Mouse (Mus musculus): ENCODE results near the gene Grik2. TPM values are rescaled to one million over a fixed set of nuclear protein-coding genes. Genes with fewer than 3 reads are reported as not detected.

The Grik2 gene
- polyA plus RNA-seq, 1 experiment from 2014 or later: 3.2 TPM

- no peak for ATAC-seq (ENCODE audit: low read depth)
- WGBS: 72% methylated on average over 2 of the region's 2 CpGs
Measured at GRCm38 (mm10) chr10:49597652-49598051, 190.9 kb downstream of the Grik2 start.

DNA sequence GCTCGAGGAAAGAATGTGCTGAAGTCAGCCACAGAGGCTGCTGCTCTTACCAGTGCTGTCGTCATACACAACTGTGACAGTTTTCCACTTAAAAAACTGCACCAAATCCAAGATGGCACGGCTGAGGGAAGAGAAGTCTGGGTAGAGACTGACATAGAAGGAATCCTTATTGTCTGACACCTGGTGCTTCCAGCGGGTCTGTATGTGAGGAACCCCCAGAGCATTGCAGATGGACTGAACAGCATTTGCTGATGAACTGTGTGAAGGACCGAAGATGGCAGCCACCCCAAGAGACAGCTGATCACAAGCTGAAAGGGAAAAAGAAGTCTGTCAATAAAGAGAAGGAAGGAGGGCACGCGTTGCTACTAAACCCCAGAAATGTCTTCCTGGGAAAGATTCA, 215.1 kb downstream of the Grik2 start:
- Histone ChIP-seq H3K9ac (ENCODE audit: low read depth, low read length) (no peak overlapping the region), H3K4me2 (ENCODE audit: low read depth, low read length) (no peak overlapping the region), H3K36me3 (ENCODE audit: control insufficient read depth, insufficient read depth, low read length) (no peaks in the 10 kb centered on the region), H3K4me3 (ENCODE audit: low read depth, low read length) (no peak overlapping the region), H3K27ac (replicated peaks; ENCODE audit: low read depth, low read length) (no peak overlapping the region), H3K27me3 (replicated peaks; ENCODE audit: control insufficient read depth, insufficient read depth, low read length) (no peaks in the 10 kb centered on the region), H3K4me1 (ENCODE audit: control insufficient read depth, insufficient read depth, low read length) (no peaks in the 10 kb centered on the region), H3K9me3 (ENCODE audit: control insufficient read depth, low read length) (no peaks in the 10 kb centered on the region)
- ATAC-seq (ENCODE audit: low read depth): no peak
- 80% methylated on average over 7 of the region's 7 CpGs for WGBS
- no peak for DNase-seq (ENCODE audit: low spot score)

More at GRCm38 (mm10) chr10:49597652-49598051, 190.9 kb downstream of the Grik2 start:
- H3K9ac ChIP-seq (ENCODE audit: low read depth, low read length): no peak overlapping the region
- no peak for DNase-seq (ENCODE audit: low spot score)
- H3K36me3 ChIP-seq (ENCODE audit: control insufficient read depth, insufficient read depth, low read length): no peaks in the 10 kb centered on the region
- H3K27ac ChIP-seq (replicated peaks; ENCODE audit: low read depth, low read length): no peak overlapping the region
- no peak overlapping the region for H3K4me3 ChIP-seq (ENCODE audit: low read depth, low read length)
- no peaks in the 10 kb centered on the region for H3K27me3 ChIP-seq (replicated peaks; ENCODE audit: control insufficient read depth, insufficient read depth, low read length)
- H3K4me2 ChIP-seq (ENCODE audit: low read depth, low read length): no peak overlapping the region
- no peaks in the 10 kb centered on the region for H3K4me1 ChIP-seq (ENCODE audit: control insufficient read depth, insufficient read depth, low read length)
- no peaks in the 10 kb centered on the region for H3K9me3 ChIP-seq (ENCODE audit: control insufficient read depth, low read length)

- Histone ChIP-seq H3K4me2 (ENCODE audit: low read depth, low read length) (no peak overlapping the region), H3K9ac (ENCODE audit: low read depth, low read length) (no peak overlapping the region), H3K27ac (replicated peaks; ENCODE audit: low read depth, low read length) (no peak overlapping the region), H3K4me1 (ENCODE audit: control insufficient read depth, insufficient read depth, low read length) (no peaks in the 10 kb centered on the region), H3K27me3 (replicated peaks; ENCODE audit: control insufficient read depth, insufficient read depth, low read length) (no peaks in the 10 kb centered on the region), H3K4me3 (ENCODE audit: low read depth, low read length) (no peak overlapping the region), H3K36me3 (ENCODE audit: control insufficient read depth, insufficient read depth, low read length) (no peaks in the 10 kb centered on the region), H3K9me3 (ENCODE audit: control insufficient read depth, low read length) (no peaks in the 10 kb centered on the region)
- ATAC-seq (ENCODE audit: low read depth) (no peak), DNase-seq (ENCODE audit: low spot score) (peak; percentile 5)
- WGBS: 68% methylated on average over 1 of the region's 1 CpGs
Measured at GRCm38 (mm10) chr10:49559872-49560407, 228.6 kb downstream of the Grik2 start.

DNA sequence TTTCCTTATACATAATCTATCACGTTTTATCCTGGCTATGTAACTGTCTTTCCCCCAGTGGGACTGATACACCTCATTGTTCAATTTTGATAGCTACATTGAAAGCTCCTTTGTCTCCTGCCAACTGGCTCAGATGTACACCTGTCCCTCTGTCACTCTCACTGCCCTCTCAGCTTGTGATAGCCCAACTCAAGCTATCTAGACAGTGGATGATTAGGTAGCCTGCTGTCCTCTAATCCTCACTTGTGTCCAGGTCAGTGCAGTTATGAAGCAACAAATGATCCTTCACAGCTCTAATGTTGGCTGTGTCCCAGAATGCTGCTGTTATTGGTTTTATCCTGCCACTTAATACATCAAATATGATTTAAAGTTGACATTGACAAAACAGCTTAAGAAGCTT, 246.3 kb downstream of the Grik2 start:
- ATAC-seq (ENCODE audit: low read depth) (no peak), DNase-seq (ENCODE audit: low spot score) (no peak)
- H3K36me3 ChIP-seq (ENCODE audit: control insufficient read depth, insufficient read depth, low read length): no peaks in the 10 kb centered on the region
- no peaks in the 10 kb centered on the region for H3K27me3 ChIP-seq (replicated peaks; ENCODE audit: control insufficient read depth, insufficient read depth, low read length)
- no peak overlapping the region for H3K9ac ChIP-seq (ENCODE audit: low read depth, low read length)
- WGBS: 59% methylated on average over 1 of the region's 1 CpGs
- H3K9me3 ChIP-seq (ENCODE audit: control insufficient read depth, low read length): no peaks in the 10 kb centered on the region
- H3K4me2 ChIP-seq (ENCODE audit: low read depth, low read length): no peak overlapping the region
- no peak overlapping the region for H3K27ac ChIP-seq (replicated peaks; ENCODE audit: low read depth, low read length)
- H3K4me3 ChIP-seq (ENCODE audit: low read depth, low read length): no peak overlapping the region
- H3K4me1 ChIP-seq (ENCODE audit: control insufficient read depth, insufficient read depth, low read length): no peaks in the 10 kb centered on the region

DNA sequence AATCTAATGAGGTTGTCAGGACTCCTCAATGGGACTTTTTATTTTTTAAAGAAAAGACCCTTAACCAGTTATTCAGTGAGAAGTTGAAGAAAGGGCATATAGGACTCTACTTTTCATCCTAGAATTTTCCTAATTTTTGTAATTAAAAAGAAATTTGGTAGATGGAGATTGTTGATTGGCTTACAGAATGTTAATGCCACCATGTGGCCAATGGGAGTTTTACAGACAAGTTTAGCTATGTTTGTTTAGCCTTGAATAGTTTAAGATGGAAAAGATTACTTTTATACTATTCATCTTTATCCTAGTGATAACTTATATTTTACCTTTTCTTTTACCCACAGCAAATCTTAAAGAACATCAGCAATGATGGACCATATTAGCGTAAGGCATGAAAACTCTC, 268.8 kb downstream of the Grik2 start:
- H3K4me3 ChIP-seq (ENCODE audit: low read depth, low read length): no peak overlapping the region
- no peak for DNase-seq (ENCODE audit: low spot score)
- no peaks in the 10 kb centered on the region for H3K9me3 ChIP-seq (ENCODE audit: control insufficient read depth, low read length)
- H3K9ac ChIP-seq (ENCODE audit: low read depth, low read length): no peak overlapping the region
- no peak for ATAC-seq (ENCODE audit: low read depth)
- WGBS: 94% methylated on average over 1 of the region's 1 CpGs
- no peaks in the 10 kb centered on the region for H3K36me3 ChIP-seq (ENCODE audit: control insufficient read depth, insufficient read depth, low read length)
- H3K27ac ChIP-seq (replicated peaks; ENCODE audit: low read depth, low read length): no peak overlapping the region
- H3K27me3 ChIP-seq (replicated peaks; ENCODE audit: control insufficient read depth, insufficient read depth, low read length): no peaks in the 10 kb centered on the region
- H3K4me1 ChIP-seq (ENCODE audit: control insufficient read depth, insufficient read depth, low read length): no peaks in the 10 kb centered on the region
- no peak overlapping the region for H3K4me2 ChIP-seq (ENCODE audit: low read depth, low read length)

- WGBS: 32% methylated on average over 1 of the region's 1 CpGs
Measured at GRCm38 (mm10) chr10:49500628-49501027, 287.9 kb downstream of the Grik2 start.

DNA sequence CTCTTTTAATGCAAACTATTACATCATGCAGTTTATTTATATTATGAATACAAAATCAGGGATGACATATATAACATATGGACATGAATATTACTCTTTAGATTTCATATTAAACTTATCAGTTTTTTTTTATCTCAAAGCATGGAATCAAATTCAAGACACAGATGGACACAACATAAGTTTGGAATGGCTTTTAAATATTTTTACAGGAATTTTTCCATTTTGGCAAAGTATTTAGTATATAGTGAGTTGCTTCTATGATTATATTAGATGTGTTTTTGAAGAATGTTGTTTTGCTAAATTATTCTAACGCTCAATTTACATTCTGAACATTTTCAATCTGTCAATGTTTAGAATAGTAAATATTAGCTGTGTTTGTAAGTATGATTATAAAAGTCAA, 291.3 kb downstream of the Grik2 start:
- ATAC-seq (ENCODE audit: low read depth) (no peak), DNase-seq (ENCODE audit: low spot score) (no peak)
- Histone ChIP-seq H3K9me3 (ENCODE audit: control insufficient read depth, low read length) (no peaks in the 10 kb centered on the region), H3K4me1 (ENCODE audit: control insufficient read depth, insufficient read depth, low read length) (no peaks in the 10 kb centered on the region), H3K4me2 (ENCODE audit: low read depth, low read length) (no peak overlapping the region), H3K27me3 (replicated peaks; ENCODE audit: control insufficient read depth, insufficient read depth, low read length) (no peaks in the 10 kb centered on the region), H3K9ac (ENCODE audit: low read depth, low read length) (no peak overlapping the region), H3K36me3 (ENCODE audit: control insufficient read depth, insufficient read depth, low read length) (no peaks in the 10 kb centered on the region), H3K4me3 (ENCODE audit: low read depth, low read length) (no peak overlapping the region), H3K27ac (replicated peaks; ENCODE audit: low read depth, low read length) (no peak overlapping the region)
- WGBS: 86% methylated on average over 1 of the region's 1 CpGs

More at GRCm38 (mm10) chr10:49500628-49501027, 287.9 kb downstream of the Grik2 start:
- Histone ChIP-seq H3K4me1 (ENCODE audit: control insufficient read depth, insufficient read depth, low read length) (no peaks in the 10 kb centered on the region), H3K4me3 (ENCODE audit: low read depth, low read length) (no peak overlapping the region), H3K9ac (ENCODE audit: low read depth, low read length) (no peak overlapping the region), H3K4me2 (ENCODE audit: low read depth, low read length) (no peak overlapping the region), H3K36me3 (ENCODE audit: control insufficient read depth, insufficient read depth, low read length) (no peaks in the 10 kb centered on the region), H3K9me3 (ENCODE audit: control insufficient read depth, low read length) (no peaks in the 10 kb centered on the region), H3K27me3 (replicated peaks; ENCODE audit: control insufficient read depth, insufficient read depth, low read length) (no peaks in the 10 kb centered on the region), H3K27ac (replicated peaks; ENCODE audit: low read depth, low read length) (no peak overlapping the region)
- ATAC-seq (ENCODE audit: low read depth) (no peak), DNase-seq (ENCODE audit: low spot score) (no peak)

GRCm38 (mm10) chr10:49481439-49481838, 307.1 kb downstream of the Grik2 start:
- WGBS: 74% methylated on average over 4 of the region's 4 CpGs

DNA sequence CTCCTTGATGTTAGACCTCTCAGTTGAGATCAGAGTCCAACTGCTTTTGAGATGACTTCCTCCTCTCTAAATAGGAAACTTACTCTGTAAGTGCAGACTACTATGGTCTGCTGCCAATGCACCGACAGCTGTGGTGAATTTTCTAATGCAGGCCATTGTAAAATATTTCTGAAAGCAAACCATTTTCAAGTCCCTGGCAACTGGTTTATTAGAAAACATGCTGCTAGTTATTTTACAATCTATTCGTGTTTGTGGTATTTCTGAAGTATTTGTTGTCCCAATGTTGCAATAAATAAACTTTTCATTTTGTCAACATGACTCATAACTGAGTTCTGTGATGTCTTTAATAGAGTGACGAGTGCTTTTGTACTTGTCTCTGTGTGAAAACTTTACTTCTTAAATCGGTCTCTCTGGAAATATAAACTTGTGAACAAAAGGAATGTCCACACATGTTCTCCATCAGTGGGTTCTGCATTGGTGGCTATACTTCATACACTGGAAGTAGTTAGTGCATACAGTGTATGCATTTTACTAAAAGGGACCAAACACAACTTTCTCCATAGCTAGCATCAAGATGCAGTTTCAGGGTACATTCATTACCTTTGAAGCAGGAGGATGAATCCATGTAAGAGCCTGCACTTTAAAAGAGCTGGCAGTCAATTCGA, 308.3 kb downstream of the Grik2 start:
- H3K9ac ChIP-seq (ENCODE audit: low read depth, low read length): no peak overlapping the region
- no peak overlapping the region for H3K4me3 ChIP-seq (ENCODE audit: low read depth, low read length)
- DNase-seq (ENCODE audit: low spot score): peak; percentile 19
- no peaks in the 10 kb centered on the region for H3K27me3 ChIP-seq (replicated peaks; ENCODE audit: control insufficient read depth, insufficient read depth, low read length)
- H3K4me2 ChIP-seq (ENCODE audit: low read depth, low read length): no peak overlapping the region
- no peak for ATAC-seq (ENCODE audit: low read depth)
- 64% methylated on average over 5 of the region's 5 CpGs for WGBS
- H3K9me3 ChIP-seq (ENCODE audit: control insufficient read depth, low read length): no peaks in the 10 kb centered on the region
- no peak overlapping the region for H3K27ac ChIP-seq (replicated peaks; ENCODE audit: low read depth, low read length)
- H3K36me3 ChIP-seq (ENCODE audit: control insufficient read depth, insufficient read depth, low read length): no peaks in the 10 kb centered on the region
- no peaks in the 10 kb centered on the region for H3K4me1 ChIP-seq (ENCODE audit: control insufficient read depth, insufficient read depth, low read length)

More at GRCm38 (mm10) chr10:49481439-49481838, 307.1 kb downstream of the Grik2 start:
- no peak overlapping the region for H3K9ac ChIP-seq (ENCODE audit: low read depth, low read length)
- H3K4me3 ChIP-seq (ENCODE audit: low read depth, low read length): no peak overlapping the region
- DNase-seq (ENCODE audit: low spot score) (no peak), ATAC-seq (ENCODE audit: low read depth) (no peak)
- H3K27me3 ChIP-seq (replicated peaks; ENCODE audit: control insufficient read depth, insufficient read depth, low read length): no peaks in the 10 kb centered on the region
- H3K9me3 ChIP-seq (ENCODE audit: control insufficient read depth, low read length): no peaks in the 10 kb centered on the region
- no peak overlapping the region for H3K4me2 ChIP-seq (ENCODE audit: low read depth, low read length)
- H3K36me3 ChIP-seq (ENCODE audit: control insufficient read depth, insufficient read depth, low read length): no peaks in the 10 kb centered on the region
- no peak overlapping the region for H3K27ac ChIP-seq (replicated peaks; ENCODE audit: low read depth, low read length)
- no peaks in the 10 kb centered on the region for H3K4me1 ChIP-seq (ENCODE audit: control insufficient read depth, insufficient read depth, low read length)
